Mouse (Mus musculus) liver, embryonic 14.5 days (tissue): ENCODE data around the gene Cmc1. TPM values are rescaled to one million over a fixed set of nuclear protein-coding genes. Genes with fewer than 3 reads are reported as not detected.

Source experiments
- ATAC-seq: fragments of 200-750 bp; cut with Nextera tagmentation; 2 replicates; pipeline ENCODE4 v1.8.0; 2017; ENCODE audit warnings: moderate number of reproducible peaks, mild to moderate bottlenecking, moderate library complexity; ENCODE audit not compliant: insufficient read depth
- DNase-seq, 3 experiments: peaks; one replicate each; pipeline ENCODE4 v3.0.0-alpha.2; 2012 to 2013; ENCODE audit warnings: low read depth in 3 of 3, low spot score in 3 of 3
- H3K27ac ChIP-seq: fragments of 300-500 bp; sonication (generic); 2 replicates; pipeline ENCODE4 v1.5.1; 2014; ENCODE audit warnings: moderate library complexity, mild to moderate bottlenecking, control low read depth, inconsistent platforms
- H3K27me3 ChIP-seq: fragments of 300-500 bp; sonication (generic); 2 replicates; pipeline ENCODE4 v1.6.1; 2014; ENCODE audit warnings: mild to moderate bottlenecking, low read length, moderate library complexity; ENCODE audit not compliant: control insufficient read depth, insufficient read depth
- H3K36me3 ChIP-seq: fragments of 300-500 bp; sonication (generic); replicated peaks from 2 replicates; pipeline ENCODE4 v1.6.1; 2014; ENCODE audit warnings: low read depth; ENCODE audit not compliant: control insufficient read depth, insufficient read depth
- H3K4me1 ChIP-seq, 2 experiments: fragments of 200-500 bp in 1 of 2; fragments of 300-500 bp in 1 of 2; sonication (generic) in 1 of 2; replicated peaks; 2 replicates each; pipeline ENCODE4 v1.6.1; 2012 to 2014; ENCODE audit warnings: antibody characterized with exemption in 1 of 2, inconsistent platforms in 1 of 2, low read length in 1 of 2; ENCODE audit not compliant: control insufficient read depth in 2 of 2, insufficient read depth in 2 of 2
- H3K4me2 ChIP-seq: fragments of 300-500 bp; sonication (generic); 2 replicates; pipeline ENCODE4 v1.6.1; 2014; ENCODE audit warnings: low read depth, mild to moderate bottlenecking, control low read depth, moderate library complexity
- H3K4me3 ChIP-seq, 2 experiments: fragments of 200-500 bp in 1 of 2; fragments of 300-500 bp in 1 of 2; sonication (generic) in 1 of 2; 2 replicates each; pipeline ENCODE4 v1.5.1; 2012 to 2014; ENCODE audit warnings: low read depth in 2 of 2, low read length in 2 of 2, mild to moderate bottlenecking in 2 of 2, control low read depth in 1 of 2, inconsistent platforms in 1 of 2, moderate library complexity in 1 of 2; ENCODE audit not compliant: insufficient read depth in 1 of 2
- H3K9ac ChIP-seq: fragments of 300-500 bp; sonication (generic); replicated peaks from 2 replicates; pipeline ENCODE4 v1.6.1; 2014; ENCODE audit warnings: mild to moderate bottlenecking, control low read depth, moderate library complexity
- H3K9me3 ChIP-seq: fragments of 300-500 bp; sonication (generic); 2 replicates; pipeline ENCODE4 v1.6.1; 2016; ENCODE audit warnings: low read length, mixed read lengths; ENCODE audit not compliant: control insufficient read depth
- CTCF ChIP-seq: IDR thresholded peaks from 2 replicates; pipeline ENCODE4 v1.5.1; 2016; ENCODE audit warnings: antibody characterized with exemption, low read depth, control low read depth
- EP300 ChIP-seq: IDR thresholded peaks from 2 replicates; pipeline ENCODE4 v1.6.1; 2016; ENCODE audit warnings: antibody characterized with exemption, low read depth
- WGBS: fragments of 180-500 bp; shearing (Covaris S2); extraction: QIAGEN DNeasy Blood & Tissue Kit; methylation state at CpG from one replicate; pipeline ENCODE4 v1.1.7; 2014; ENCODE audit not compliant: insufficient replicate concordance; 5-methylcytosine and 5-hydroxymethylcytosine counted together
- polyA plus RNA-seq, 2 experiments: library from polyadenylated mRNA; depleted of rRNA in 1 of 2; stranded (reverse) in 1 of 2; unstranded in 1 of 2; fragments of >200 nt; fragmentation: Nextera tagmentation in 1 of 2; extraction: Ambion mirVana in 1 of 2; gene quantifications; 2 replicates each; pipeline versions ENCODE4 v1.2.1 to v1.2.3; 2012 to 2014

Cmc1 gene
- polyA plus RNA-seq, 2 experiments = 4.2 to 28.8 TPM

DNA sequence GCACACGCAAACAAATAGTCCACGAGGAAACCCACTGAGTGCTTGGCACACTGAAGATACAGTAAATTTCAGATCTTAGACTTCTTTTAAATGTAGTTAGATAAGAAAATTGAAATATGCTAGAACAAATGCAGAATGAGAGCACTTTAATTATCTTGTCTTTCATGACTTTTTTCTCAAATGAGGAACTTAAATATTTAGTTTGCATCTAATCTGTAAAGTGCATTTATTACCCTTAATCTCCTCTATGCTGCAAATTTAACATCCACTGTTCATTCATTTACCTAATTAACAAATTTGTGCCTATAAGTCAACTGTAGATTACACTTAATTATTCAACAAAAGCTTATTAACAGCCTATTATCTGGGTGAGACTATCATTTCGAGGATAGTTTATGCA, 115.0 kb downstream of the Cmc1 start:
- no peak overlapping the region for H3K9ac ChIP-seq
- no peak overlapping the region for H3K4me2 ChIP-seq
- H3K4me1 ChIP-seq = no peaks in the 10 kb centered on the region
- no peak for DNase-seq
- H3K27ac ChIP-seq = no peak overlapping the region
- TF ChIP-seq EP300 = no peak
- TF ChIP-seq CTCF = no peak
- H3K27me3 ChIP-seq = no peaks in the 10 kb centered on the region
- 64% methylated on average over 3 of the region's 3 CpGs for WGBS
- no peak for ATAC-seq
- H3K36me3 ChIP-seq = no peaks in the 10 kb centered on the region
- no peaks in the 10 kb centered on the region for H3K9me3 ChIP-seq
- no peak overlapping the region for H3K4me3 ChIP-seq

DNA sequence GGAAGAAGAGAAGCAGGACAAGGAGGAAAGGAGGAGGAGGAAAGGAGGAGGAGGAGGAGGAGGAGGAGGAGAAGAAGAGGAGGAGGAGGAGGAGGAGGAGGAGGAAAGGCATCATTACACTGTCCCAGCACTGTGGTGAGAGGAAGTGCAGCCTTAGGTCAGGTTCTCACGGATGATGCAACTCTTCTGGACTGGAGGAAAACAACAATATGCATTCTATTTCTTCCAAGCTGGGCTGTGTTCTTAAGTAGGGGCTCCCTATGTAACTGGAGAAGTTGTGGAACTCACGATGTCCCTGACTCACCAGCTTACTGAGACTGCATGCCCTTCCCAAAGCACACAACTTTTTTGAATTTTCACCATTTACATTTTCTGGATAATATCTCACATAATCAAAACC, 118.3 kb downstream of the Cmc1 start:
- Histone ChIP-seq H3K27me3 (no peaks in the 10 kb centered on the region), H3K4me3 (no peak overlapping the region), H3K9ac (no peak overlapping the region), H3K4me1 (no peaks in the 10 kb centered on the region), H3K4me2 (no peak overlapping the region), H3K27ac (no peak overlapping the region), H3K9me3 (no peaks in the 10 kb centered on the region), H3K36me3 (no peaks in the 10 kb centered on the region)
- TF ChIP-seq CTCF (no peak), EP300 (no peak)
- no peak for ATAC-seq
- no peak for DNase-seq
- 20% methylated on average over 2 of the region's 2 CpGs for WGBS

DNA sequence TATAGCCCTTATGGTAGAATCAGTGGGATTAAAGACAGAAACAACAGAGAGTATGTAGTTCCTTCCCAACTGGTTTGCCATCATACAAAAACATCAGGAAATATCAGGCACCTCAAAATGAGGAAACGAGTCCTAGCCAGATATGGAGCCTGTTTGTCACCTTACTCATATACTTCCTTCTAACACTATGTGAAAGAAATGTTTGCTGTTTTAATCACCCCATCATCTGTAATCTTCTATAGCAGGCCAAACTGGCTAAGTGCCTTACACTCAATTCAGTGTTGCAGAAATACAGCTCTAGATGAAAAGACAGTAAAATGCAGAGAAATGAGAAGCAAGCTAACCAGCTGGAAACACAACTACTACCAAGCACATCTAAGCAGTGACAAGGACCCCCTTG, 119.7 kb downstream of the Cmc1 start:
- WGBS = 13% methylated on average over 1 of the region's 1 CpGs

DNA sequence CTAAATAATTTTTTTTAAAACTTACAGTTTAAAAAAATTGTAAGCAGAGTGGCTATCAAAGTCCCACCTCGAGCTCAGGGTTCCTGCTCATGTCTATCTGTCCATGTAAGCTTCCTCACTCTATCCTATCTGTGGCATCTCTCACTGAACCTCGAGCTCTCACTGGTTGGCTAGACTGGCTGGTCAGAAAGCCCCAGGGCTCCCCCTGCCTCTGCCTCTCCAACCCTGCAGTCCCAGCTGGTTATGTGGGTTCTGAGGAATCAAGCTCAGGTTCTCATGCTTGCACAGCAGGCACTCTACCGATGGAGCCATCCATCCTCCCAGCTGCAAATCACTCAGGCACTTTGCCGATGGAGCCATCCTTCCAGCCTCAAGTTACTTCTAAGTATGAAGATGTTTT, 120.5 kb downstream of the Cmc1 start:
- no peak overlapping the region for H3K9ac ChIP-seq
- no peaks in the 10 kb centered on the region for H3K36me3 ChIP-seq
- H3K27ac ChIP-seq = no peak overlapping the region
- no peak overlapping the region for H3K4me3 ChIP-seq
- H3K27me3 ChIP-seq = no peaks in the 10 kb centered on the region
- WGBS = 26% methylated on average over 4 of the region's 4 CpGs
- ATAC-seq = no peak
- no peaks in the 10 kb centered on the region for H3K4me1 ChIP-seq
- TF ChIP-seq EP300 (no peak), CTCF (no peak)
- DNase-seq = no peak
- H3K4me2 ChIP-seq = no peak overlapping the region
- H3K9me3 ChIP-seq = no peaks in the 10 kb centered on the region

More for the DNA sequence above, 119.7 kb downstream of the Cmc1 start:
- DNase-seq (no peak), ATAC-seq (no peak)
- TF ChIP-seq EP300 (no peak), CTCF (no peak)
- H3K4me2 ChIP-seq = no peak overlapping the region
- no peak overlapping the region for H3K9ac ChIP-seq
- H3K9me3 ChIP-seq = no peaks in the 10 kb centered on the region
- no peaks in the 10 kb centered on the region for H3K36me3 ChIP-seq
- H3K27me3 ChIP-seq = no peaks in the 10 kb centered on the region
- H3K27ac ChIP-seq = no peak overlapping the region
- no peaks in the 10 kb centered on the region for H3K4me1 ChIP-seq
- H3K4me3 ChIP-seq = no peak overlapping the region

DNA sequence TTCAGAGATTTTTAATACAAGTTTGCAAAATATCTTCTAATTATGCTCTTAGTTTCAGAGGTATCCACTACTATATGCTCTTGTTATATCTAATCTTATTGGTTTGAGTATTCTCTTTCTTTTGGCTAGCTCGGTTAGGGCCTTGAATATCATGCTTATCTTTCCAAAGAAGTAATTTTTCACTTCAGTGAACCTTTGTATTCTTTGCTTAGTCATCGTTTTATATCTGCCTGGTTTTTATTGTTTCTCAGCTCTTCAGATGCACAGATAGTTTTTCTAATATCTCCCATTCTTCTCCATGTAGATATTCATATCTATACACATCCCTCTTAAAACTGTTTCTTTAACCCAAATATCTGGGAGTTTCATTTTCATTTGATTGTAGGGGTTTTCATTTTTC, 125.0 kb downstream of the Cmc1 start:
- ATAC-seq (no peak), DNase-seq (no peak)
- WGBS = 47% methylated on average over 2 of the region's 2 CpGs
- Histone ChIP-seq H3K4me3 (no peak overlapping the region), H3K4me2 (no peak overlapping the region), H3K27ac (no peak overlapping the region), H3K9ac (no peak overlapping the region), H3K4me1 (no peaks in the 10 kb centered on the region), H3K36me3 (no peaks in the 10 kb centered on the region), H3K9me3 (no peaks in the 10 kb centered on the region), H3K27me3 (no peaks in the 10 kb centered on the region)
- no peak for TF ChIP-seq CTCF
- TF ChIP-seq EP300 = no peak

Other genes with a start within 250 kb of the Cmc1 start
- 10.2 and 16.9 TPM in 2 replicates for gene Azi2, start 109.7 kb downstream of the Cmc1 start, polyA plus RNA-seq (2012; rRNA removed)
- 33.7 and 36.3 TPM in 2 replicates for gene Azi2, start 109.7 kb downstream of the Cmc1 start, polyA plus RNA-seq (2014; fragmentation: Nextera tagmentation; extraction: Ambion mirVana)